Mouse (Mus musculus): ENCODE data around the gene Tomm40. TPM values are rescaled to one million over a fixed set of nuclear protein-coding genes. Genes with fewer than 3 reads are reported as not detected.
A peak's percentile ranks its signal among the peaks of the same experiment; 100 is the strongest.

Gene Tomm40
- total RNA-seq (2014; rRNA removed) = 147 and 151 TPM in 2 replicates
- 172 and 173 TPM in 2 replicates for polyA plus RNA-seq (2015; fragmentation: Nextera tagmentation; extraction: Ambion mirVana)

- Histone ChIP-seq H3K4me2 (ENCODE audit: low read depth, low read length) (peak within 1 kb of the TSS; percentile 95), H3K27ac (peak within 1 kb of the TSS; percentile 91), H3K9me3 (ENCODE audit: low read length) (no peaks in the 10 kb centered on the region), H3K4me3 (ENCODE audit: low read length) (peak within 1 kb of the TSS; percentile 98), H3K27me3 (ENCODE audit: insufficient read depth, low read length) (no peaks in the 10 kb centered on the region), H3K9ac (replicated peaks; ENCODE audit: low read length) (peak within 1 kb of the TSS; percentile 98), H3K36me3 (ENCODE audit: insufficient read depth, low read length) (peaks cover 10% of the 10 kb centered on the region; the same call in 1 of the 2 replicates), H3K4me1 (ENCODE audit: insufficient read depth, low read length) (peaks cover 9% of the 10 kb centered on the region; the same call in 1 of the 2 replicates)
- WGBS = 1% methylated on average over 57 of the region's 59 CpGs
- DNase-seq (ENCODE audit: low spot score) = peak; percentile 100
- ATAC-seq = peak; percentile 99
- peak; percentile 10; the same call in 1 of the 2 replicates for TF ChIP-seq CTCF (IDR thresholded peaks at IDR 0.05; ENCODE audit: low read depth)
Measured at GRCm38 (mm10) chr7:19715239-19716054, at the start of gene Tomm40. TSS of gene Tomm40 (minus strand) at chr7:19715438.

- Histone ChIP-seq H3K27me3 (ENCODE audit: insufficient read depth, low read length) (peaks cover 7% of the 10 kb centered on the region; the same call in 1 of the 2 replicates), H3K4me1 (ENCODE audit: insufficient read depth, low read length) (no peaks in the 10 kb centered on the region), H3K4me3 (ENCODE audit: low read length) (no peak overlapping the region), H3K36me3 (ENCODE audit: insufficient read depth, low read length) (no peaks in the 10 kb centered on the region), H3K9ac (replicated peaks; ENCODE audit: low read length) (no peak overlapping the region), H3K4me2 (ENCODE audit: low read depth, low read length) (no peak overlapping the region), H3K9me3 (ENCODE audit: low read length) (no peaks in the 10 kb centered on the region), H3K27ac (no peak overlapping the region)
- no peak for TF ChIP-seq CTCF (IDR thresholded peaks at IDR 0.05; ENCODE audit: low read depth)
- 94% methylated on average over 8 of the region's 9 CpGs for WGBS
- no peak for DNase-seq (ENCODE audit: low spot score)
- no peak for ATAC-seq
Measured at GRCm38 (mm10) chr7:19764581-19764980, 49.3 kb upstream of the Tomm40 start.

DNA sequence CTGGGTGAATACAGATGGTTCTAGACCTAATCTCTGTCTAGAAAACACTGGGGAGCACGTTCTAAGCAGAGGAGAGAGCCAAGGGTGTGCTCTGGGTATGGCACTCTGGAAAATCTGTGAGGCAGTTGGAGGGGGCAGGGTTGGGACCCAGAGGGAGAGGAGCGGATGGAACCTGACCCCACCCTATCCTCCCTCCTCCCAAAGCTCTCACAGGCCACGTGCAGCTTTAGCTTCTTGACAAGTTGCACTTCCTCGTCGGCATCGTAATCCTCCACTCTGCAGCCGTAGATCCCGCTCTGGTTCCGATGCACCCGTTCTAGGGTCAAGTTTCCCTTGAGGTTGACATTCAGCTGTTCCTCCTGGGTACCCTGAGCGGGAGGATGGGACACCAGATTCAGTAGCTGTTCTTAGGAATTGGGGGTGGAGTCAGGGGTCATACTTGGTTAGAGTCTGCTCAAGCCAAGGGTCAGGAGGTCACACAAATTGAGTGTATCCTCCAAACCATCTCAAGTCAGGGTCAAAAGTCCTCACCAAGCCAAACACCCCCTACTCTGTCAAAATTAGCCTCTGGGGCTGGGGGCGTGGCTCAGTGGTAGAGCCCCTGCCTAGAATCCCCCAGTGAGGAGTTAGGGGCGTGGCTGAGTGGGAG, 48.7 kb upstream of the Tomm40 start:
- H3K4me3 ChIP-seq (ENCODE audit: low read length) = no peak overlapping the region
- H3K9me3 ChIP-seq (ENCODE audit: low read length) = no peaks in the 10 kb centered on the region

GRCm38 (mm10) chr7:19762283-19762682, 47.0 kb upstream of the Tomm40 start:
- no peaks in the 10 kb centered on the region for H3K27me3 ChIP-seq (ENCODE audit: insufficient read depth, low read length)
- H3K27ac ChIP-seq = no peak overlapping the region
- ATAC-seq (no peak), DNase-seq (ENCODE audit: low spot score) (no peak)
- no peak overlapping the region for H3K4me3 ChIP-seq (ENCODE audit: low read length)
- H3K4me1 ChIP-seq (ENCODE audit: insufficient read depth, low read length) = no peaks in the 10 kb centered on the region
- H3K9ac ChIP-seq (replicated peaks; ENCODE audit: low read length) = no peak overlapping the region
- 78% methylated on average over 11 of the region's 11 CpGs for WGBS
- no peaks in the 10 kb centered on the region for H3K9me3 ChIP-seq (ENCODE audit: low read length)
- no peaks in the 10 kb centered on the region for H3K36me3 ChIP-seq (ENCODE audit: insufficient read depth, low read length)
- H3K4me2 ChIP-seq (ENCODE audit: low read depth, low read length) = no peak overlapping the region
- TF ChIP-seq CTCF (IDR thresholded peaks at IDR 0.05; ENCODE audit: low read depth) = no peak

More for the DNA sequence above, 48.7 kb upstream of the Tomm40 start:
- TF ChIP-seq CTCF (IDR thresholded peaks at IDR 0.05; ENCODE audit: low read depth) = no peak
- ATAC-seq (no peak), DNase-seq (ENCODE audit: low spot score) (no peak)
- Histone ChIP-seq H3K4me2 (ENCODE audit: low read depth, low read length) (no peak overlapping the region), H3K4me1 (ENCODE audit: insufficient read depth, low read length) (no peaks in the 10 kb centered on the region), H3K9ac (replicated peaks; ENCODE audit: low read length) (no peak overlapping the region), H3K27me3 (ENCODE audit: insufficient read depth, low read length) (peaks cover under 1% of the 10 kb centered on the region; the same call in 1 of the 2 replicates), H3K27ac (no peak overlapping the region), H3K36me3 (ENCODE audit: insufficient read depth, low read length) (no peaks in the 10 kb centered on the region)
- WGBS = 89% methylated on average over 13 of the region's 13 CpGs

DNA sequence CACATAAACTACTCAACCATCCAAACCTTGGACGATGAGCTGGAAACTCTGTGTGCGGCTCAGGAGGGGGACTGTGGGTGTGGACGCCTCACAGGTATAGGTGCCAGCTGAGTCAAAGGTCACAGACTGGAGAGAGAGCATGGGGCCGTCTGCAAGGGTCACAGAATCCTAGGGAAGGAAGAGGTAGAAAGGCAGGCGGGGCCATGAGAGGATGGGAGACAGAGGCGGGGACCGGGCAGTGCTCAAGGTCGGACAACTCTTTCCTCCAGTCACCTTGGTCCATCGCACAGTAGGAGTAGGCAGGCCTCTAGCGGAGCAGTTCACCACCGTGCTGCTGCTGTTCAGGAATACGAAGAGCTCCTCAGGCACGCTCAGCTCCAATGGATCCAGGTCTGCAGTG, 44.8 kb upstream of the Tomm40 start:
- Histone ChIP-seq H3K9me3 (ENCODE audit: low read length) (no peaks in the 10 kb centered on the region), H3K4me1 (ENCODE audit: insufficient read depth, low read length) (no peaks in the 10 kb centered on the region), H3K27me3 (ENCODE audit: insufficient read depth, low read length) (no peaks in the 10 kb centered on the region), H3K36me3 (ENCODE audit: insufficient read depth, low read length) (no peaks in the 10 kb centered on the region), H3K4me2 (ENCODE audit: low read depth, low read length) (no peak overlapping the region), H3K27ac (no peak overlapping the region), H3K4me3 (ENCODE audit: low read length) (no peak overlapping the region), H3K9ac (replicated peaks; ENCODE audit: low read length) (no peak overlapping the region)
- TF ChIP-seq CTCF (IDR thresholded peaks at IDR 0.05; ENCODE audit: low read depth) = no peak
- no peak for DNase-seq (ENCODE audit: low spot score)
- 88% methylated on average over 13 of the region's 13 CpGs for whole genome bisulfite sequencing
- ATAC-seq = no peak

DNA sequence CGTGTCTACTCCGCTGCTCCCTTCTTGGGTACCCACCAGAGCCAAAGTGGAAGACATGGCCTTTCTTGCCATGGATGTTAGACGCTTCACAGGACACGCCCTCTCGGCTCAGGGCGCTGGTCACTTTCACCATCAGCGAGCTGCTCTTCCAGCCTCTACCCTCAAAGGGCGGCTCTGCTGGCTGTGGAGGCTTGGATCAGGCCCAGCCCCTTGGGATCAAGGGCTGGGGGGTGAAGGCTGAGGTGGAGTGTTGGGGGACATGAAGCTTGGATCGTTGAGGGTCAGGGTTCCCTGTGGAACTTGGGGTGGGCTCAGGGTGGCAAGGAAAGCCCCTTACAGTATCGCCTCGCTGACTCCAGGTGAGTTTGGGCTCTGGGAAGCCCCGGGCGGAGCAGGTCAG, 43.4 kb upstream of the Tomm40 start:
- H3K4me3 ChIP-seq (ENCODE audit: low read length) = no peak overlapping the region
- DNase-seq (ENCODE audit: low spot score) (no peak), ATAC-seq (no peak)
- WGBS = 93% methylated on average over 13 of the region's 13 CpGs
- H3K27ac ChIP-seq = no peak overlapping the region
- H3K27me3 ChIP-seq (ENCODE audit: insufficient read depth, low read length) = no peaks in the 10 kb centered on the region
- H3K9me3 ChIP-seq (ENCODE audit: low read length) = no peaks in the 10 kb centered on the region
- H3K4me1 ChIP-seq (ENCODE audit: insufficient read depth, low read length) = no peaks in the 10 kb centered on the region
- no peak overlapping the region for H3K9ac ChIP-seq (replicated peaks; ENCODE audit: low read length)
- no peak overlapping the region for H3K4me2 ChIP-seq (ENCODE audit: low read depth, low read length)
- no peaks in the 10 kb centered on the region for H3K36me3 ChIP-seq (ENCODE audit: insufficient read depth, low read length)
- TF ChIP-seq CTCF (IDR thresholded peaks at IDR 0.05; ENCODE audit: low read depth) = no peak

Measured in hindbrain, postnatal 0 days (tissue).